Mouse (Mus musculus) limb, embryonic 13.5 days (tissue): ENCODE data around the gene Safb2. TPM values are rescaled to one million over a fixed set of nuclear protein-coding genes. Genes with fewer than 3 reads are reported as not detected.

Experiments
- ATAC-seq: fragments of 200-750 bp; cut with Nextera tagmentation; 2 replicates; pipeline ENCODE4 v1.8.0; 2017; ENCODE audit warnings: low read depth, moderate number of reproducible peaks, moderate TSS enrichment; ENCODE audit not compliant: low FRiP score
- H3K27ac ChIP-seq: fragments of 300-500 bp; sonication (generic); 2 replicates; pipeline ENCODE4 v1.5.1; 2015; ENCODE audit warnings: inconsistent platforms, mild to moderate bottlenecking, moderate library complexity
- H3K27me3 ChIP-seq: fragments of 300-500 bp; sonication (generic); 2 replicates; pipeline ENCODE4 v1.6.1; 2015; ENCODE audit warnings: mild to moderate bottlenecking, inconsistent platforms
- H3K36me3 ChIP-seq: fragments of 300-500 bp; sonication (generic); 2 replicates; pipeline ENCODE4 v1.6.1; 2015; ENCODE audit warnings: inconsistent platforms, mild to moderate bottlenecking, moderate library complexity
- H3K4me1 ChIP-seq: fragments of 300-500 bp; sonication (generic); 2 replicates; pipeline ENCODE4 v1.6.1; 2015; ENCODE audit warnings: inconsistent platforms
- H3K4me2 ChIP-seq: fragments of 300-500 bp; sonication (generic); replicated peaks from 2 replicates; pipeline ENCODE4 v1.6.1; 2015; ENCODE audit warnings: inconsistent platforms, mild to moderate bottlenecking, moderate library complexity
- H3K4me3 ChIP-seq: fragments of 300-500 bp; sonication (generic); 2 replicates; pipeline ENCODE4 v1.5.1; 2015; ENCODE audit warnings: moderate library complexity, mild to moderate bottlenecking, inconsistent platforms
- H3K9ac ChIP-seq: fragments of 300-500 bp; sonication (generic); 2 replicates; pipeline ENCODE4 v1.6.1; 2015; ENCODE audit warnings: mild to moderate bottlenecking, inconsistent platforms
- H3K9me3 ChIP-seq: fragments of 300-500 bp; sonication (generic); 2 replicates; pipeline ENCODE4 v1.6.1; 2016; ENCODE audit warnings: inconsistent platforms
- WGBS: fragments of 180-500 bp; shearing (Covaris S2); methylation state at CpG from one replicate; pipeline ENCODE4 v1.1.7; 2015; 5-methylcytosine and 5-hydroxymethylcytosine counted together
- polyA plus RNA-seq: library from polyadenylated mRNA; unstranded; fragments of >200 nt; fragmentation: Nextera tagmentation; extraction: Ambion mirVana; gene quantifications from 2 replicates; pipeline ENCODE4 v1.2.1, GENCODE M21; 2015

The Safb2 gene
- polyA plus RNA-seq, 1 experiment from 2014 or later: 91.4 TPM

DNA sequence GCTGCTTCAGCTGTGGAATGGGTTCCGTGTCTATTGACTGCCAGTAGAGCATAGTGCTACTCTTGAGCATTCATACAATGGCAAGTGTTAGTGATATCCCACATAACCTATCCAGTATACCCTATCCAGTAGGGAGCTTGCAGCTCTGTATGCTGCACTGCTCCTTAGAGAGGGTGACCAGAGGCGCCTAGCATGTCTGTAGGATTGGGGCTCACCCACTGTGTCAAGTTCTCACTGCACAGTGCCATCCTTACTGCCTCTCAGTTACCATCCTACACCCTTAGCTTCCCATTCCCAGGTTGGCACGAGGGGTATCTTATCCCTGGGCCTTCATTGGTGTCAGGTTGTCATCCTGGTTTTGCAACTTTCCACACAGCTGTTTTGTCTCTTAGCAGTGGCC lies 20.0 kb upstream of the Safb2 start:
- peaks cover 14% of the 10 kb centered on the region for H3K4me1 ChIP-seq
- no peak overlapping the region for H3K27ac ChIP-seq
- H3K9ac ChIP-seq: no peak overlapping the region
- peaks cover 82% of the 10 kb centered on the region for H3K36me3 ChIP-seq
- no peak overlapping the region for H3K4me3 ChIP-seq
- 87% methylated on average over 3 of the region's 3 CpGs for WGBS
- no peaks in the 10 kb centered on the region for H3K9me3 ChIP-seq
- no peak overlapping the region for H3K4me2 ChIP-seq
- no peaks in the 10 kb centered on the region for H3K27me3 ChIP-seq
- no peak for ATAC-seq

DNA sequence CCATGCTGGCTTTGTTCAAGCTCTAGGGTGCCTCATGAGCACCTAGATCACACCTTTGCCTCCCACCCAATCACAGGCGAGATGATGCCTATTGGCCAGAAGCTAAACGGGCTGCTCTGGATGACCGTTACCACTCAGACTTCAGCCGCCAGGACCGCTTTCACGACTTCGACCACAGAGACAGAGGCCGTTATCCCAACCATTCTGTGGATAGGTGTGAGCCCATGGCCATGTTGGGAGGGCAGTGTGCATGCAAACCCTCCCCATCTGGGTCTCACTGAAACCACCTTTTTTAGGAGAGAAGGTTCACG lies 19.6 kb upstream of the Safb2 start:
- peaks cover 12% of the 10 kb centered on the region for H3K4me1 ChIP-seq
- H3K9ac ChIP-seq: no peak overlapping the region
- H3K27me3 ChIP-seq: no peaks in the 10 kb centered on the region
- no peaks in the 10 kb centered on the region for H3K9me3 ChIP-seq
- no peak overlapping the region for H3K4me2 ChIP-seq
- H3K27ac ChIP-seq: no peak overlapping the region
- 90% methylated on average over 9 of the region's 9 CpGs for WGBS
- no peak for ATAC-seq
- peaks cover 86% of the 10 kb centered on the region for H3K36me3 ChIP-seq
- no peak overlapping the region for H3K4me3 ChIP-seq

DNA sequence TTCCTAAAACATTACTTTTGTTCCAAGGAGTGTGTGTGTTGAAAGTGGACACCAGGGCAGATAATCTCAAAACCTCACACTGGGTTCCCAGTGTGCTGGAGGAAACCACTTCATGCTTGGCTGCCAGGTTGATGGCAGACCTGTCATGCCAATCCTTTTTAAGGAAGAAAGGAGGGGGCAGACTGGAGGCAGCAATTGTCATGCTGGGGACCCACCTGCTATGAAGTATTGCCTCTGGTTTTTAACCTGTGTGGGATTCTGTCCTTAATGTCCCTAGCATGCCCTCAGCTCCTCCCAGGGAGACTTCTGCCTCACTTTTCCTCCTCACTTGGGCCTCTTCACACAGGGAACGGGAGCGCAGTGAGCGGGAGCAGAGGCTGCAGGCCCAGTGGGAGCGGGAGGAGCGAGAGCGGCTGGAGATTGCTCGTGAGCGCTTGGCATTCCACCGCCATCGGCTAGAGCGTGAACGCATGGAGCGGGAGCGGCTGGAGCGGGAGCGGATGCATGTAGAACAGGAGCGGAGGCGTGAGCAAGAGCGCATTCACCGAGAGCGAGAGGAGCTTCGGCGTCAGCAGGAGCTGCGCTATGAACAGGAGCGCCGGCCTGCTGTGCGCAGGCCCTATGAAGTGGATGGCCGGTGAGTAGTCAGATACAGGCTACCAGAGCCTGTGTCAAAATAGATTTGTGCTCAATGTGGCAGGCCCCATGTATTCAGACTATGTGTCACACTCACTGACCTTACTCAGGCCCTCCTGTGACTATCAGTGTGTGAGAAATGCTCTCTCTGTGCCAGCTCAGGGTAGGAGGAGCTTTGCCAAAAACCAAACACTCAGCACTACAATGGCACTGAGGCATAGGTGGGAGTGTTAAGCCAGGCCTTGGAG lies 19.0 kb upstream of the Safb2 start:
- no peak for ATAC-seq
- H3K36me3 ChIP-seq: peaks cover 86% of the 10 kb centered on the region
- no peak overlapping the region for H3K9ac ChIP-seq
- H3K27me3 ChIP-seq: no peaks in the 10 kb centered on the region
- no peak overlapping the region for H3K27ac ChIP-seq
- no peaks in the 10 kb centered on the region for H3K9me3 ChIP-seq
- H3K4me1 ChIP-seq: peaks cover 6% of the 10 kb centered on the region
- H3K4me3 ChIP-seq: no peak overlapping the region
- WGBS: 93% methylated on average over 28 of the region's 28 CpGs
- H3K4me2 ChIP-seq: no peak overlapping the region

DNA sequence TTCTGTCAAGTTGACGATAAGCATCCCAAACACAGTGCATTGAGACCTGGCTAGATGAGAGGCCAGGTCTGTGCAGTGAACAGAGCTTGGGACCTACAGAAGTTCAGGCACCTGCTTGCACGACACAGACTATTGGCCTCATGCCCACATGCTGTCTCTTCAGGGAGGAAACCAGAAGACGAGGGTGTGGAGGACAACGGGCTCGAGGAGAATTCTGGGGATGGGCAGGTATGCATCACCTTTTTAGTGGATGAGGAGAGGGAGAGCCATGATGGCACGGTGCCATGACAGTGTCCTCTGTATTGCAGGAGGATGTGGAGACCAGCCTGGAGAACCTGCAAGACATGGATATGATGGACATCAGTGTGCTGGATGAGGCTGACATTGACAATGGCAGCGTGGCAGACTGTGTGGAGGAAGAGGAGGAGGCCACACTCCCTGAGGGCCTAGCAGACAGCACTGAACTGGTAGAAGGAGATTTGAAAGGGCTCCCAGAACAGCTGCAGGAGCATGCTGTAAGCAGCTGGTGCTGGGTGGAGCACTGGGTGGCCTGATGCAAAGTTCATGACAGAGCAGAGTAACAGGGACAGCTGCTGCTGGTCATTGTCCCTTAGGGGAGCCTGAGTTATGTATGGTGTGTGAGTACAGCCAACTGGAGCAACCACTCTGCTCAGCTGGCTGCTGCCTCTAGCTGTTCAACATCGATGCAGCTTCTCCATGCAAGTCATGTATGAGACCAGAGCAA lies 9.3 kb upstream of the Safb2 start:
- Histone ChIP-seq H3K4me3 (no peak overlapping the region), H3K9me3 (no peaks in the 10 kb centered on the region), H3K4me1 (0 out of 2 replicates have a peak, but pooled peaks cover 12% of the 10 kb centered on the region), H3K36me3 (peaks cover 94% of the 10 kb centered on the region), H3K4me2 (no peak overlapping the region), H3K27me3 (no peaks in the 10 kb centered on the region), H3K9ac (no peak overlapping the region), H3K27ac (no peak overlapping the region)
- ATAC-seq: peak; percentile 78
- 89% methylated on average over 8 of the region's 8 CpGs for WGBS

DNA sequence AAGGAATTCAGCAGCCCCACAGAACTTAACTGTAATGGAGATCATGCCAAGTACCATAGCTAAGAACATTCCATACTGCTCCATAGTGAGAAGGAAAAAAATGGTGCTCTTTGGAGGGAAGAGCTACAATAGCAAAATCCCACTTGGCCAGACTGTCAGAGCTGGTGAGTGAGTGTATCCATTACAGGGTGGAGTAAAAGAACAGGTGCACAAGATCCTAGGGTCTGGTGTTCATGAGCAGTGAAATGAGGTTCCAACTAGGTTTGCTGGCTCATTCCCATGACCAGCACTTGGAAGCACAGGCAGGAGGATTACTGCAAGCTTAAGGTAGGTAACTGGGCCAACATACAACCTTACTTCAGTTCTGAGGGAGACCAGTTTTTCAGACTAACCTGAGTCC lies 8.2 kb upstream of the Safb2 start:
- no peak for ATAC-seq
- no peaks in the 10 kb centered on the region for H3K9me3 ChIP-seq

DNA sequence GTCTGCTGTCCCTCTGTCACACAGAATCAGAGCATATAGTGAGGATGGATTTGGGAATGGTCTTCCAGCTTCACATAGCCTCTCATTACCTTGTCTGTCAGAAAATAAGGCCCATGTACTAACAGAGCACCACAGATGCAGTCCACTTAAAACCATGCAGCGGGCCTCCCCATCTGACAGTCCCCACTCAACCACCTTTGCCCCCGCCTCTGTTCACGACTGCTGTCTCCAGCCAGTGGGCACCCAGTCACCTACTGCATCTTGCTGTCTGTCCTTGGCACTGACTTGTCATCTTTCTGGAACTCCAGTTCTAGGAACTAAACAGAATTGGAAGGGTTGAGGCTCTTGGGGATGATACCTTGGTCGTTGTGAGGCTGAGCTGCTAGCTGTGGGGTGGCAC lies 4.5 kb upstream of the Safb2 start:
- no peak for ATAC-seq
- Histone ChIP-seq H3K9me3 (no peaks in the 10 kb centered on the region), H3K4me2 (no peak overlapping the region), H3K27ac (no peak overlapping the region), H3K36me3 (peaks cover 76% of the 10 kb centered on the region), H3K4me1 (peaks cover 39% of the 10 kb centered on the region), H3K4me3 (no peak overlapping the region), H3K9ac (no peak overlapping the region), H3K27me3 (no peaks in the 10 kb centered on the region)
- WGBS: 96% methylated on average over 4 of the region's 4 CpGs

More for the DNA sequence above, 8.2 kb upstream of the Safb2 start:
- Histone ChIP-seq H3K4me3 (no peak overlapping the region), H3K27me3 (no peaks in the 10 kb centered on the region), H3K4me1 (peaks cover 21% of the 10 kb centered on the region), H3K27ac (no peak overlapping the region), H3K36me3 (peaks cover 98% of the 10 kb centered on the region), H3K4me2 (no peak overlapping the region), H3K9ac (no peak overlapping the region)

DNA sequence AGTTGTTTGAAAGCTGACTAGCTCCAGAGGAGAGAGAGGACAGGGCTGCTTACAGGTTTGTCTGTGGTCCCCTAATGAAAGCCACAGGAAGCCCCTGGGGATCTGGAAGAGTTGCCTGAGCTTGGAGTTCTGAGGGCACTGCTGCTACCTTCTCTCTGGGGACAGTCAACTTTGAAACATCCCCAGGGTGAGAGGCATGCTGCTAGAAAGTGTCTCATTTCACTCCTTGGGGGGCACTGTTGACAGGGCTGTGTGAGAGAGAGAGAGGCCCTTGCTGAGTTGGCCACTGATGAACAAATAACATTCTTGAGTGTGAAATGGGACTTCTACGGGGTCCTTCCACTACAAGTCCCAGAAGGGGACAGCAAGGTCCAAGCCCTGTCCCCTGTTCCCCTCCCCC lies 3.4 kb upstream of the Safb2 start:
- H3K4me1 ChIP-seq: peaks cover 47% of the 10 kb centered on the region
- no peaks in the 10 kb centered on the region for H3K9me3 ChIP-seq
- WGBS: 71% methylated on average over 1 of the region's 1 CpGs
- peak overlapping the region; percentile 27; the same call in 1 of the 2 replicates for H3K4me2 ChIP-seq
- H3K27me3 ChIP-seq: no peaks in the 10 kb centered on the region
- H3K27ac ChIP-seq: no peak overlapping the region
- H3K9ac ChIP-seq: 0 out of 2 replicates have a peak overlapping the region, but pooled peaks have one; percentile 91
- no peak for ATAC-seq
- H3K4me3 ChIP-seq: no peak overlapping the region; the same call in 1 of the 2 replicates
- H3K36me3 ChIP-seq: peaks cover 66% of the 10 kb centered on the region

DNA sequence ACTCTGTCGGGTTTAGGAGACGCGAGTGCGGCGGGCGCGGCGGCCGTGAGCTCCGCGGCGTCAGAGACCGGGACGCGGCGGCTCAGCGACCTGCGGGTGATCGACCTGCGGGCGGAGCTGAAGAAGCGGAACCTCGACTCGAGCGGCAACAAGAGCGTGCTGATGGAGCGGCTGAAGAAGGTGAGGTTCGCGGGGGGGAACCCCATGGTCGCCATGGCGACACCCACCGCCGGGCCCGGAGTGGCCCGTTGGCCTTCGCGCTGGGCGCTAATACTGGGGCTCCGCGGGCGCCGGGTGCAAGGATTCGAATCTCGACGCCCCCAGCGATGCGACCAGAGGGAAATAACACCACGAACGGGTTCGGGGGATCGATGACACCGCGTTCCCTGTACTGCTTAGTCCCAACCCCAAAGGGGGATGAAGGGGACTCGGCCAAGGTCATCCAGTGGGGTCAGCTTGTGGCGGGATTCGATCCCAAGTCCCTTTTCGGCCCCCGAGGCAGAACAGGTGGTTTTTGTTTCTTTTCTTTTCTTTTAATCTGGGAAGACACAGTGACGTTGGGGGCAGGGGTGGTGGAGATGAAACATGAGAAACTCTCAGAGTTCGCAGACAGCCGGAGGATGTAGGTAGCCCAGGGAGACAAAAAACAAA lies 911 bp upstream of the Safb2 start:
- H3K4me1 ChIP-seq: peaks cover 54% of the 10 kb centered on the region
- H3K4me2 ChIP-seq: peak overlapping the region; percentile 86
- no peaks in the 10 kb centered on the region for H3K27me3 ChIP-seq
- under 1% methylated on average over 61 of the region's 61 CpGs for WGBS
- H3K4me3 ChIP-seq: peak overlapping the region; percentile 92
- peak overlapping the region; percentile 90 for H3K27ac ChIP-seq
- peak; percentile 3; the same call in 1 of the 2 replicates for ATAC-seq
- H3K36me3 ChIP-seq: peaks cover 68% of the 10 kb centered on the region
- H3K9me3 ChIP-seq: no peaks in the 10 kb centered on the region
- peak overlapping the region; percentile 91 for H3K9ac ChIP-seq

DNA sequence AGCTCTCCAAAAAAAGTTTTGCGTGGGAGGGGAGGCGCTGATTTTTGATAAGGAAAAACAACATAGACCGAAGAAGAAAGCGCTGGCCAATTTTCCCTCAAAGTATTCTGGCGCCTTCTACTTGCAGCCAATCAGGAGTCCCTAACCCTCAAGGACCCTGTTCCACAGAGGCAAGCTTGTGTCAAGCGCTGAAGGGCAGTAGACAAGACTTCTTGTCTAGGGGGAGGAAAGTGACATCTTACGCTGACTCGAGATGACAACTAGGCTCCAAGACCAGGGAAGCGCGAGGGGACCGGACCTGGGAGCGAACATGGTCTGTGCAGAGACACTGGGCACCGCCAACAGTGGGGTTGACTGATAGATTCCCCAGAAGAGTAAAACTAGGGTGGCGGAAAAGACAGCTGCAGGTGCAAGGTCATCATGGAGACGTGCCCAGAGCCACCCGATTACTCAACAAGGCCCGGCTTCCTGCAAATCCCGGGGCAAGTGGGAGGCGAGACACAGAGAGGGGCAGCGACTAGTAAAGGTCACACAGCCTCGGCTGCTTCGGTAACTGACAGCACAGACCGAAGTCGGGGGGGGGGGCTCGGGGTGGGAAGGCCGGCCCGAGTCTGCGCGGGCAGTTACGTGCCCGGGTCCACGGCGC lies 651 bp downstream of the Safb2 start:
- ATAC-seq: no peak
- Histone ChIP-seq H3K27ac (peak overlapping the region; percentile 93), H3K27me3 (no peaks in the 10 kb centered on the region), H3K9me3 (no peaks in the 10 kb centered on the region), H3K9ac (peak overlapping the region; percentile 90), H3K4me1 (peaks cover 52% of the 10 kb centered on the region), H3K36me3 (peaks cover 68% of the 10 kb centered on the region), H3K4me2 (peak overlapping the region; percentile 94), H3K4me3 (peak overlapping the region; percentile 92)
- 6% methylated on average over 33 of the region's 33 CpGs for WGBS

DNA sequence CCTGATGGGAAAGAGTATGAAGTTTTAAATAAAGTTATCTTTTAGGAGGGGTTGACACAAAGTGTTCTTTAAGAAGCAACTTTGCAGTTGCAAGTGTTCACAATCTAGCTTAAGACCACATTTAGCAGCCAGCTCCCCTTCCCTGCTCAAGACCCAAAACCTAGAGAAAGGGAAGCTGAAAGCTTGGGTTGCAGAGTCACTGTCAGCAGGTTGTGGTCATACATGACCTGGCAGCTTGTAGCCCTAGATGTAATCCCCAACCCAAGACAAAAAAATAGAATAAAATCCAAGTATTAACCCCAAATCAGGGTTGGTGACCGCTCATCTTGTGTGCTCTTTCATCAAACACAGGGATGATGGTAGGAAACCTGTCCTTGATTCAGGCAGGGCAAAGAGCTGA lies 1.3 kb downstream of the Safb2 start:
- H3K4me3 ChIP-seq: peak overlapping the region; percentile 92
- H3K4me1 ChIP-seq: peaks cover 48% of the 10 kb centered on the region
- H3K27me3 ChIP-seq: no peaks in the 10 kb centered on the region
- H3K36me3 ChIP-seq: peaks cover 68% of the 10 kb centered on the region
- 77% methylated on average over 1 of the region's 1 CpGs for WGBS
- no peaks in the 10 kb centered on the region for H3K9me3 ChIP-seq
- peak overlapping the region; percentile 94 for H3K4me2 ChIP-seq
- peak overlapping the region; percentile 90 for H3K9ac ChIP-seq
- H3K27ac ChIP-seq: no peak overlapping the region
- ATAC-seq: no peak

DNA sequence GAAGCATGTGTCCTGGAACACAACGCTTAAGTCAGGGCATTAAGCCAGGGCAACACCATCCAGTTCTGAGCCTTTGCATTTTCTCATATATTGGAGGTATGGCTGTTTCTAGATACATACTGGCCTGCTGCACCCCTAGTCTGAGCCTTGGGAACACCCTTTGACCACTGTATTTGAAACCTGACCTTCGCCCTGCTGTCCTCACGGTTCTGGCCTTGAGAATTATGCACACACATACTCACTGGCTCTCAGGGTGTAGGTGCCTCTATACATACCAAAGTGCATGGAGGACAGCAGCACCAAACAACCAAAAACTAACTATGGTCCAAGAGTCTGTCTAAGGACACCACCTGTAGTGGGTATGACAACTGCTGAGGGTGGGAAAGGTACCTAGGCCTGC lies 11.4 kb downstream of the Safb2 start:
- no peaks in the 10 kb centered on the region for H3K9me3 ChIP-seq
- no peak overlapping the region for H3K9ac ChIP-seq
- ATAC-seq: no peak
- no peak overlapping the region for H3K4me3 ChIP-seq
- peaks cover 94% of the 10 kb centered on the region for H3K36me3 ChIP-seq
- no peaks in the 10 kb centered on the region for H3K4me1 ChIP-seq
- H3K4me2 ChIP-seq: no peak overlapping the region
- H3K27me3 ChIP-seq: no peaks in the 10 kb centered on the region
- WGBS: 96% methylated on average over 3 of the region's 3 CpGs
- no peak overlapping the region for H3K27ac ChIP-seq

DNA sequence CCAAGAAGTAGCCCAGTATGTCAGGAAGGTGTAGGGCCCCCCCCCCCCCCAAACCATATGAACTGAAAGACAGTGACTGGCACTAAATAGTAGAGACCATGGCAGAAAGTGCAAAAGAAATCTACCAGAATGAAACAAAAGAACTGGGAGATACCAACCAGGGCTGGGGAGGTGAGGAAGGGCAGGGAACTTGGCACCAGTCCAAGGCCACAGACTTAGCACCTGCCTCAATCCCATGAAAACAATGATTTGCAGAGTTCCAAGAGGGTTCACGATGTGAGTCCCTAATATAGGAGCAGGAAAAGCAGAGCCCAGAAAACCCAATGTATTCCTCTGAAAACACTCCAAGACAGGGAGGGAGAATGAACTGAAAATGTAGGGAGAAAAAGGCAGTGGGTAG lies 12.2 kb downstream of the Safb2 start:
- H3K36me3 ChIP-seq: peaks cover 94% of the 10 kb centered on the region
- no peak overlapping the region for H3K4me2 ChIP-seq
- no peak overlapping the region for H3K9ac ChIP-seq
- no peaks in the 10 kb centered on the region for H3K27me3 ChIP-seq
- no peak for ATAC-seq
- H3K4me3 ChIP-seq: no peak overlapping the region
- no peaks in the 10 kb centered on the region for H3K4me1 ChIP-seq
- H3K9me3 ChIP-seq: no peaks in the 10 kb centered on the region
- WGBS: 69% methylated on average over 1 of the region's 1 CpGs
- no peak overlapping the region for H3K27ac ChIP-seq
